Mouse (Mus musculus) midbrain, embryonic 12.5 days (tissue): ENCODE data around the gene Pim3. TPM values are rescaled to one million over a fixed set of nuclear protein-coding genes. Genes with fewer than 3 reads are reported as not detected.

Source experiments
- polyA plus RNA-seq: library from polyadenylated mRNA; unstranded; fragments of >200 nt; fragmentation: Nextera tagmentation; extraction: Ambion mirVana; gene quantifications from 2 replicates; pipeline ENCODE4 v1.2.1, GENCODE M21; 2016

Gene Pim3
- polyA plus RNA-seq, 1 experiment from 2014 or later = 49.3 TPM

Other genes starting within 250 kb of the Pim3 start
- gene Brd1, start 128.0 kb upstream of the Pim3 start, polyA plus RNA-seq = 28.5 and 28.8 TPM in 2 replicates
- 42.1 and 44.3 TPM in 2 replicates for gene Zbed4, start 110.5 kb upstream of the Pim3 start, polyA plus RNA-seq
- 8.3 and 9.3 TPM in 2 replicates for gene Alg12, start 42.9 kb upstream of the Pim3 start, polyA plus RNA-seq
- gene Creld2, start 42.5 kb upstream of the Pim3 start, polyA plus RNA-seq = 58.8 and 62.5 TPM in 2 replicates
- not detected in 2 replicates for gene Ttll8, start 92.2 kb downstream of the Pim3 start, polyA plus RNA-seq
- gene Mlc1, start 116.8 kb downstream of the Pim3 start, polyA plus RNA-seq = 3.8 and 4.7 TPM in 2 replicates
- gene Mov10l1, start 120.7 kb downstream of the Pim3 start, polyA plus RNA-seq = not detected in 2 replicates
- 1.6 and 2.1 TPM in 2 replicates for gene Panx2, start 197.5 kb downstream of the Pim3 start, polyA plus RNA-seq
- 47.9 and 49.2 TPM in 2 replicates for gene Trabd, start 212.9 kb downstream of the Pim3 start, polyA plus RNA-seq
- gene Selenoo, start 226.9 kb downstream of the Pim3 start, polyA plus RNA-seq = 23.7 and 28.1 TPM in 2 replicates